Mouse (Mus musculus) spleen, embryonic (tissue): ENCODE data around the gene Pik3c2g.
"Not testable (repeated sequence)": the region's sequence is repeated elsewhere in the genome, so short reads cannot be mapped to it uniquely, and the experiment has no call there.

Source experiments
- CTCF ChIA-PET: fragments of 350-600 bp; sonication (Branson Sonifier 250); formaldehyde crosslinking; loops from one replicate; lab custom pipeline; 2022; lab: Charles Lee

Pik3c2g gene

DNA sequence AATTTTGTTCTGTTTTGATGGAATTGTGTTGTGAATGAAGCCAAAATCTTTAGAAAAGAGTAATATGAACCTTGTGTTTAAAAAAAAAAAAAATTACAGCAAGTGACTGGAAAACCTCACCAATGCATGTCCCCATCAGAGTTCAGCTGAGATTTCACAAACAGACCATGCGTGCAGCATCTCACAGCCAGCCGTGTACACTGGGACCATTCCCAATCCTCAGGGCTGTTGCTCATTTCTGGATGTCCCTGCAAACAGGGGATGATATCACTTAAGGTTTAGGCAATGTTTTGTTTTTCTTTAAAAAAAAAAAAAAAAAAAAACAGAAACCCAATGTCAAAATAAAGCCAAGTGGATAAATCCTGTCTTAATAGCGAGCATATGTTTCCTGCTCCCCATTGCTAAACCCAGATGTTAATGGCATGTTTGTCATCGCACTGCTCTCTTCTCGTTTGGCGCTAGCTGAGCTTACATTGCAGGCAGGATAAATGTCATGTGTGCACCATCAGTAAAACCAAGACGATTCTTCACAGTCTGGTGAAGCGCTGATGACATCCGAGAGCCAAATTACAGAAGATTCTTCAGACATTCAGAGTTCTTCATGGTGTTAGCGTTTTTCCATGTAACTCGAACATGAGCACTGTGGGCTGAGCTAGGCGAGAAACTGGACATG lies 322.1 kb downstream of the Pik3c2g start:
- CTCF ChIA-PET, result no interaction called here

DNA sequence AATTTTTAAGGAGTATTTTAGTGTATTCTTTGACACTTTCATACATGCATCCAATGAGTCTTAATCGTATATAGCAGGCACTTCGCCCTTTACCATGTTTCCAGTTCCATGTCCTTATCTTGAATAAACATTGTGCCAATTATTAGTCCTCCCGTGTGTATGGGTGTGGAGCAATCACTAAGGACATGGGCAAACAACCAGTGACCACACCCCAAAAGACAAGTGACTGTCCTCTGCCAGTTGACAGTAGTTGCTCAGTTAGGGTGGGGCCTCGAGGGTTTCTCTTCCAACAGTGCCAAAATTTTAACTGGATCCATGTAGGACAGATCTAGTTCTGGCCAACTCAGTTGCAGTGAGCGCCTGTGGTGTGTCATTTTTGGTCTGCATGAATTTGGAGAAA lies 341.7 kb downstream of the Pik3c2g start:
- CTCF ChIA-PET, result no interaction called here

DNA sequence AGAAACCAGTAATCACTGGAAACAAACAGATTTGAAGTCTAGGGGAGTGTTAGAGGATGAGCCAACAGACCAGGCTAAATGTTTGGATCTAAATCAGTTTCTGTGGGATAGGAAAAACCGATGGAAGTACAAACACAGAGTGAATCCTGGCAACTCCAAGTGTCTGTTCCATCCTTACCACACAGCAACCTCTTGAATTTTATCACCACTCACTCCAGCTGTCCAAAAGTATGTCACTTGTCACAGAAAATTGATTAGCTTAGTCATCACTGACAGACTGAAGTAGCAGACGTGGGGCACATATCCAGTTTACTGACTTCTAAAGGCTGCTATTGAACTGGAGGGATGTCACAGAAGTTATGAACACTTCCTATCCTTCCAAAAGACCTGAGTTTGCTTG lies 347.8 kb downstream of the Pik3c2g start:
- CTCF ChIA-PET, result no interaction called here

DNA sequence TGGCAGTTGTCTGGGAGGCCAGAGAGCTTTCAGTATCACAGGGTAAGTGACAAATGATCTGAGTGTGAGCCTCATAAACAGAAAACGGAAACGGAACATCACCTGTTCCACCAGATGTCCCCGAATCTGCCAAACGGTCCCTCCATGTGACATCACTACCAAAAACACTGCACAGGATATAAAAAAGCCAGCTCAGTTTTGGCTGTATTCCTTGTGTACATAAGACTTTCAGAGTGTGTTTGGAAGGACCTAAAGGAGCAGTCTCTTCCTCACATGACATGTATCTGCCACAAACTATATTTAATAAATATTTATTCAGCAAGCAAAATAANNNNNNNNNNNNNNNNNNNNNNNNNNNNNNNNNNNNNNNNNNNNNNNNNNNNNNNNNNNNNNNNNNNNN lies 350.6 kb downstream of the Pik3c2g start:
- CTCF ChIA-PET, result not testable (repeated sequence)

DNA sequence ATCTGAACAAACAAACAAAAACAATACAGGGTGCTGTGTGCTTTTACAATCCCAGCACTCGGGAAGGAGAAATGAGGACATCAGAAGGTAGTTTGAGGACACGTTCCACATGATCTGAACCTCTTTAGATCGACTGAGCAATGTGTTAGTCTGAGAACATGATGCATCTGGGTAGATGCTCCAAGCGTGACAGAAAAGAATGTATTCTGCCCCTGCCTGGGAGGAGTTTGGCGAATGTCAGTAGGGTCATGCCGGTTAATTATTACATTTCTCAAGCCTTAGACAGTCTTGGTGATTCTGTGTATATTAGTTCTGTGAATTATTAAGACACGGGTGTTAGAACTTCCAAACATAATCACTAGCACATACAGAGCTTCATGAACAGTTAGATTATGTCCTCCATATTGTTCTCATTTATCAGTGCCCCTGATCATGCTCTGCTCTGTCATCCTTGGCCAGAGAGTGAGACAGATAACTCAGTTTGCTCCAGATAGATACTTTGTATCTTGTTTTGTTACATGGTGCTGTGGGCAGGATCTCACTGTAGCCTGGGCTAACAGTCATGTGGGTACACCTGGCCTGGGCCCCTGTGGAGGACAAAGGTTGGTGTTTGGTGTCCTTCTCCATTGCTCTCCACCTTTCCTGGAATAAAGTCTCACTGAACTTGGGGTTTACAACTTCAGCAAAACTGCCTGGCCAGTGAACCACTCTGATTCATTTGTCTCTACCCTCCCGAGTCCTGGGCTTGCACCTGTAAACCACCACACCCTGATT lies 360.3 kb downstream of the Pik3c2g start:
- CTCF ChIA-PET, result no interaction called here

DNA sequence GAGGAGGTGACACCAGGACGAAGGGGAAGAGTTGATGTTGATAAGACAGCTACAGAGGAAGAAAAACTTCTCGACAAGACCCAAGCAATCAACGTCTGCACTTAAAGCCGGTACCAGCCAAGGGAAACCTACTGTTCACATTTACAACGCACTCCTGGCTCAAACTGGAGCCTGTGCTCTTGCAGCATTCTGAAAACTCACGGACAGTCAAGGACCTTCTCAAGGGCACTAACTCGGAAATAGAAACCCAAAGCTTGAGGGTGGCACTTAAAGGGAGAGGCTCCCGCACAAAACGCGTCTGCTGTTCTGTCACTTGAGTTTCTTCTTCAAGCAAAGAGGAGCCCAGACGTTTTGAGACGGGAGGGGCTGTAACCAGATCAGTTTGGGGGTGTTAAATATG lies 366.6 kb downstream of the Pik3c2g start:
- CTCF ChIA-PET, result no interaction called here

DNA sequence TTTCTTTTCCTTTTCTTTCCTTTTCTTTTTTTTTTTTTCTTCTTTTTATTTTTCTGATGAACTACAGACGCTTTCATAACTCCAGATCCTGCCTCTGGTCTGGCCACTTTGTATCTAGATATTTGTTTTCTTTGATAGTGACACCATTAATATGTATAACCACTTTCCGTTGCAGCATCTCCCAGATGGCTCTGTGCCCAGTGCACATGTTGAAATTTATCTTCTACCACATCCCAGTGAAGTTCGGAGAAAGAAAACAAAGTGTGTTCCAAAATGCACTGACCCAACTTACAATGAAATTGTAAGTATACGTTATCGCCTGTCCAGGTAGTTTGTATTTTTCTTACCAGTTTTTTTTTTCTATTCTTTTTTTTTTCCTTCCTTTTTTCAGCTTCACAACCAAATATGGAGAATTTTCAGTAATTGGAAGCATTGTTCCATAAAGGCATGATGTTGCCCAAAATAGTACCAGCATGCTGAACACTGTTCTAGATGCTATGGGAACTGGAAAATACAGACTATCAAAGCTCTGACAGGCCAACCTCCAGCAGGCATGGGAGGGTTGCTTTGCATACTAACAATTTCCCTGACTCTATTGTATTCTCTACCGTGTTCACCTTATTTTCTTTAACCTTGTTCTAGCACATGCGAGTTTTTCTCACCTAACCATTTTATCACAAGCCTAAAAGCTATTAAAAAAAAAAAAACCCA lies 370.7 kb downstream of the Pik3c2g start:
- CTCF ChIA-PET, result no interaction called here

DNA sequence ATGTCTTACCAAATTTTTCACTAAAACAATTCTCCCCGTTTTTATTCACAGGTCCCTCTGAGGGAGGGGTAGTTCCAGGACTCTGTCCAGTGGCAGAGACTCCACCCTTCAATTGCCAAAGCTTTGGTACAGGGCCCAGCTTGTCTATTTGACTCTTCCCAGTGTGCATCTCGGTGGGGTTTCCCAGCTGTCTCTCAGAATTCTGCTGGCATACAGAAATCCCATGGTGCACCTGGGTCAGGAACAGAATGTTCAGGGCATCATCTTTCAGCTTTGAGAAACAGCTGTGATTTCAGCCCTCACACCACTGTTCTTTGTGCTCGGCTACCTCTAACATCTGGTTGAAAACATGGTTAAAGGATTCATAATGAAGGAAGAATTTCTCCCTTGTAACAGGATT lies 376.8 kb downstream of the Pik3c2g start:
- CTCF ChIA-PET, result no interaction called here

DNA sequence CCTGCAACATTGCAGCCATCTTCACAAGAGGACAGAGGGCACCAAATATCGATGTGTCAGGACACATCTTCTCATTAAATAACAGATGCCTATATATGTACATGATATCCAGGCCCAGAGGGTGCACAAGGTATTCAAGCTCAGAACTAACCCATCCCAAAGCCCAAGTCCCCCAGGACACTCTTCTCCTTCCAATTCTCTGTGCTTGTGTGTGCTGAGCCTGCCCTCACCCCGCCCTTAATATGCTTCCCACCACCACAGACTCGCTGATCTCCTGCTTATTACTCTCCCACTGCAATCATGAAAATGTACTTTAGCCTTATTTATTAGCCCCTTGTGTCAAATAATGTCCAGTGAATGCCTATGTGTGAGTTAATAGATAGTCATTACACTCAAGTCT lies 377.9 kb downstream of the Pik3c2g start:
- CTCF ChIA-PET, result no interaction called here

DNA sequence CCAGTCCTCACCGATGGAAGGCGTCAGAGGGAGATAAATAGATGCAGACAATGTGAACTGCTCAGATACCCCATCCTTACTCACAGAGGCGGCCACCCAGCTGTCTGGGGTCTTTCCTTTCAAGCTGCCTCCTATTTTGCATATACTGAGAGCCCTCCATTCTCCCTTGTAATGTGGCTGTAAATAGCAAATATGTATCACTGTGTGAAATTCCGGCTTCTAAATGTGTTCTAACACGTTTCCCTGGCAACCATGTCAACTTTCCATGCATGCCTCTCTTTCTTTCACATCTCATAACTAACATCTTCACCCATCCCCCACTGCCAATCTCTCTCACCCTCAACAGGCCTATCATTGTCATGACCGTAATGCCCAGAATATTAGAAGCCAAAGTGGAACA lies 379.7 kb downstream of the Pik3c2g start:
- CTCF ChIA-PET, result no interaction called here

DNA sequence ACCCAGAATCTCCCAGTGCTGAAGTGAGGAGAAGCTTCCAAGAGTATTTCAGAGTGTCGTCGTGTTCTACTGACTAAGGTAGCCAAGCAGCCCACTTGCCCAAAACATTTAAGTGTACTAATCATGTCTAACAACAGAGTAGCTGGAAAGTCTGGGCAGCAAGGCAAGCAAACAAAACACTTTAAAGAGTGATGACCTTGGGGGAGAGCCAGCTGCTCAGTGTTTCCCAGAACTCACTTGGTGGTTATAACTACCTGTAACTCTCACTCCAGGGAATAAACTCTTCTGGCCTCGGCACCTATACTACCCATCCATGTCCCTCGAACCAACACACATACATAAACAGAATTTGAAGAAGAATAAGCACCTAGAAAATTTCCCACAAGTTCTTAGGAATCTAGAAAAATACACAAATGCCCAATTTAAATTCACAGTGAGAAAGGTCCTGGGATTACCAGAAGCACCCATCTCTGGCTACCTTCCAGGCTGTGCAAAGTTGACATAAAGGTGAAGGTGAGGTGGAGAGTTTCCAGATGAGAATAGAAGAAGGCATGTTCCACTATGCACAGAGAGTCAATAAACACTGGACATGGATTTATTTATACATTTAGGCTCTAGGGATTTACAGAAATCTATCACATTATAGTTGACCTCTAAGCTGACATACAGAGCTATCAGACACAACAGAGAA lies 384.7 kb downstream of the Pik3c2g start:
- CTCF ChIA-PET, result no interaction called here

DNA sequence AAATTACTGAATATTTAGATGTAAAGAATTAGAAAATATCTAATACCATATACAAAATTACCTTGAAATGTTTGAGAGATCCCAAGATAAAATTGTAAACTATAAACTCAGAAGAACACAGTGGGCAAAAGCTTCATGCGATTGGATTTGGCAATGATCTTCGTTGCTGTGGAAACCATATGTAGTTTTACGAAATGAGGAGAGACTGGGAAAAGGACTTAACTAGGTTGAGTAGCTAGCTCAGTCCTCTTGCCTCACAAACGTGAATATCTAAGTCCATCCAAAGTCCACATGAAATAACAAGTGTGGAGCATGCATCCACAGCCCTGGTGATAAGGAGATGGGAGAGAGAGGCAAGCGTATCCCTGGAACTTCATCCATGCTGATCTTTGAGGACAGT lies 387.6 kb downstream of the Pik3c2g start:
- CTCF ChIA-PET, result no interaction called here

DNA sequence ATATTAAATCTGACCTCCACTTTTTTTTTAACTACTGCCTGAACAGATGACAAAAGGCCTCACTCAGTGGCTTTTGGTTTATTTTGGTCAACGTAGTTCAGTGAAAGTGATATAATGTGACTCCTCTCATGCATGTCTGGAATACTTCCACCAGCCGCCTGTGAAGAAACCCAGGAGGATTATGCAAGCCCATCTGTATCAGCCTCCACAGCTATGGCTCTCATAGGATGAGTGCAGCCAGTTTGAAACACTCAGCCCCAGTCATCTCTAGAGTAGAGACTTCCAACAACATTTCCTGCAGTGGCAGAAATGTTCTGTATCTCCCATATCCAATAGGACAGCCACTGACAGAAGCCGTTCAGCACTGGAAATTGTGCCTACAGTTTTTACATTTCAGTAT lies 391.1 kb downstream of the Pik3c2g start:
- CTCF ChIA-PET, result no interaction called here

DNA sequence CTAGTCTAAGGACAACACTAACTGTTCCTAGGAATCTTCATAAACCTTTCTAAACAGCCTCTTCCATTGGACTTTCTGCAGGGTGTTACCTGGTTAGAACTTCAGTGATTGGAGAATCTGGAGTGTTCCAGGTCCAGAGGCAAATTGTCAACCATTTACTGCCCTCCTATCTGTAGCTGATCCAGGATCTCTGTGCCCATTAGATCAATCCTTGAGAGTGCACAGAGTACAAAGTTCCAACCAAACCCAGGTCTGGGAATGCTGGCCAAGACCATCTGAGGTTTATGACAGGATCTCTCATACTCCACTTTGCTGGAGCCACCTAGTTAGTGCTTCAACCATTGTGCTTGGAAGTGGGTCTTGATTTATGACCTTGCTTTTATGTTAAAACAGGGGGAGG lies 394.0 kb downstream of the Pik3c2g start:
- CTCF ChIA-PET, result no interaction called here

DNA sequence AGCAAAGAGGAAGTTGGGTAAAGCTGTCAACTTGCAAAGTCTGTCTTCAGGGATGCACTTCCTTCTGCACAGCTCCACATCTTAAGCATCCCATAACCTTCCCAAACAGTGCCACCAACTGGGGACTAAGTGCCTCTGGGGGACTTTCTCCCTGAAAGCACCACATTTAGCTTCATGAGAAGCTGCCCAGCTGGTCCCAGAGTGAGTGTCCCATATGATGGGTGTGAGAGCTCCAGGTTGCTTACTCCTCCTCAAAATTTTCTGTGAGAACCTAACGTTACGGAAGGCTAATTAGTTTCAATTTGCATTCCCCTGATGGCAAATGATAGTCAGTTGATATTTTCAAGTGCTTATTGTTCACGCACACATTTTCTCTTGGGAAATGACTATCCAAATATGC lies 397.0 kb downstream of the Pik3c2g start:
- CTCF ChIA-PET, result no interaction called here

DNA sequence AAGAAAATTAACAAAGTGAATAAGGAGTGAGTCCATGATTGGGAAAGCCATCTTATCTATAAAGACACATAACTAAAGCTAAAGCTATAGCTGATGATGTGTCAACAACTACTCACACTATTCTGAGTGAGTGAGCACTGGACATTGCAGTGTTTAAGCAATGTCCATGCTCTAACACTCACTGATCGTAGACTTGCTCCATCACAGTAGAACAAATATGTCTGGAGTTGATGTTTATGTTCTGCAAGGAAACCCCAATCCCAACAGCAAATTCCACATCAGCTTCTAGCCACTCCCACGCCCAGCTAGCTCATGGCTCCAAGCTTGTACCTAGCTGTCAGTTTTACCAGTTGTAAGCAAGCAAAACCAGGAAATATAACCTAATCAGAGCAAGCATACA lies 399.5 kb downstream of the Pik3c2g start:
- CTCF ChIA-PET, result no interaction called here

DNA sequence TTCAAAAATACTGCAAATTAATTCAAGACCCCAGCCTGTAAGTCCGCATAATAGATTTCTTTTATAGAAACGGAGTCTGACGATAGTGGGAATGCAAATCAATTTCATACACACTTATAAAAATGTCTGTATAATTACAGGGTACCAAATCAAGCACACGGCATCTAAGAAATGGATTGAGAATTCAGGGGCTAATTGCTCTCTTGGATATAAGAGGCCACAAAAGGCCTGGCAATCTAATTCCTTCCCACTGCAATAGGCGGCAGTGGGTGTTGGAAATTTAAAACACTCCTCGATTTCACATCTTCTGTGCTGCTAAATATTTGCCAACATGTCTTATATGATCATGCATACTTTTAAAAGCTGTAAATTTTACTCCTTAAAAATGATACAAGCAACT lies 402.1 kb downstream of the Pik3c2g start:
- CTCF ChIA-PET, result interaction anchor here (0.6 kb wide), 1 partner anchor 18 kb away, joined by 3 read pairs; no protein-coding TSS in a partner anchor

DNA sequence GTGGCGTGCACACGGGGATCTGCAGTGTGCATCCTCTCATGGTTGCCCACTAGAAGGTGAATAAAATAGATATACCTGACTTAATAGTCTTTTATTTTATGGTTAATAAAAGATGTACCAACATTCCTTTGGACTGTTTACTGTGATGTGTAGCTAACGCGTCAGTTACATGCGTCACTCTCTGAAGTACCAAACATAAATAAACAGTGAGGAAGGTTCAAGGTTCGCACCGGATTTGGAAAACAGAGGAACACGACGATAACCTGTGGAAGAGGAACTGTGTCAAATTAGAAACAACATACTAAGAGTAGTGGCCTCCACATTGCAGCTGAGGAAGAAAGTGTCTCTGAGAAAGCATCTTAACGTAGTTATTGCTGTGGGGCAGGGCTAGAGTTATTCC lies 402.6 kb downstream of the Pik3c2g start:
- CTCF ChIA-PET, result interaction anchor here (0.6 kb wide), 1 partner anchor 18 kb away, joined by 3 read pairs; no protein-coding TSS in a partner anchor

DNA sequence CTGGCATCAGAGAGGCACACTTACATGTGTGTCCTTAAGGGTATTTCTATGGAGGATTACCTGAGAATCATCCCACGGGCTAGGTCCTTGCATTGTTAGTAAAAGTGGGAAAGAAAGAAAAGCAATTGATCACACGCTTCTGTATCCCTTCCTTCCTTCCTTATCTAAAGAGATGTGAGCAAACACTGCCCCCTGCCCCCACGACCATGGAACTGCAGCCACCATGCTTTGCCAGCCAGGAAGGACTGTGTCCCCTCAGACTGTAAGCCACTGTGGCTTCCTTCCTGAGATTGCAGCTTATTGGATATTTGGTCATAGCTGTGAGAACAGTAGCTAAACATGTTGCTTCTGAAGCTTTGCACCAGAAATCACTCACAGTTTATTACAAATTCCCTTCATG lies 418.2 kb downstream of the Pik3c2g start:
- CTCF ChIA-PET, result interaction anchor here (0.7 kb wide), 1 partner anchor 1435 kb away, joined by 3 read pairs; no protein-coding TSS in a partner anchor
